Mouse (Mus musculus) kidney, embryonic 16.5 days (tissue): ENCODE results near the gene Atp6v0a4. TPM values are rescaled to one million over a fixed set of nuclear protein-coding genes. Genes with fewer than 3 reads are reported as not detected.
A peak's percentile ranks its signal among the peaks of the same experiment; 100 is the strongest.

ENCODE experiments used
- ATAC-seq: fragments of 200-750 bp; cut with Nextera tagmentation; 2 replicates; pipeline ENCODE4 v1.8.0; 2017; ENCODE audit warnings: moderate TSS enrichment; ENCODE audit not compliant: low FRiP score, low TSS enrichment
- H3K27ac ChIP-seq: fragments of 300-500 bp; sonication (generic); 2 replicates; pipeline ENCODE4 v1.5.1; 2014; ENCODE audit warnings: low read length
- H3K27me3 ChIP-seq: fragments of 300-500 bp; sonication (generic); 2 replicates; pipeline ENCODE4 v1.6.1; 2014; ENCODE audit warnings: low read length, control low read depth, mixed read lengths; ENCODE audit not compliant: insufficient read depth
- H3K36me3 ChIP-seq: fragments of 300-500 bp; sonication (generic); 2 replicates; pipeline ENCODE4 v1.6.1; 2014; ENCODE audit warnings: low read length, control low read depth, mixed read lengths; ENCODE audit not compliant: insufficient read depth
- H3K4me1 ChIP-seq: fragments of 300-500 bp; sonication (generic); 2 replicates; pipeline ENCODE4 v1.6.1; 2014; ENCODE audit warnings: low read length, control low read depth, mixed read lengths; ENCODE audit not compliant: insufficient read depth
- H3K4me2 ChIP-seq: fragments of 300-500 bp; sonication (generic); replicated peaks from 2 replicates; pipeline ENCODE4 v1.6.1; 2014; ENCODE audit warnings: low read depth, low read length
- H3K4me3 ChIP-seq: fragments of 300-500 bp; sonication (generic); 2 replicates; pipeline ENCODE4 v1.5.1; 2014; ENCODE audit warnings: mild to moderate bottlenecking, low read length
- H3K9ac ChIP-seq: fragments of 300-500 bp; sonication (generic); replicated peaks from 2 replicates; pipeline ENCODE4 v1.6.1; 2014; ENCODE audit warnings: low read length
- H3K9me3 ChIP-seq: fragments of 300-500 bp; sonication (generic); 2 replicates; pipeline ENCODE4 v1.6.1; 2016; ENCODE audit warnings: low read length, control low read depth
- WGBS: fragments of 180-500 bp; shearing (Covaris S2); extraction: QIAGEN DNeasy Blood & Tissue Kit; methylation state at CpG from one replicate; pipeline ENCODE4 v1.1.7; 2014; 5-methylcytosine and 5-hydroxymethylcytosine counted together
- polyA plus RNA-seq: library from polyadenylated mRNA; unstranded; fragments of >200 nt; fragmentation: Nextera tagmentation; extraction: Ambion mirVana; gene quantifications from 2 replicates; pipeline ENCODE4 v1.2.1, GENCODE M21; 2015

Gene Atp6v0a4
- polyA plus RNA-seq, 1 experiment from 2014 or later: 28.9 TPM

- Histone ChIP-seq H3K4me2 (peak within 1 kb of the TSS; percentile 22), H3K9me3 (no peaks in the 10 kb centered on the region), H3K27ac (peak within 1 kb of the TSS; percentile 87), H3K27me3 (no peaks in the 10 kb centered on the region), H3K4me1 (peaks cover 32% of the 10 kb centered on the region), H3K9ac (no peak within 1 kb of the TSS), H3K4me3 (no peak within 1 kb of the TSS), H3K36me3 (no peaks in the 10 kb centered on the region)
- ATAC-seq: no peak
- 12% methylated on average over 6 of the region's 6 CpGs for WGBS
Observed at GRCm38 (mm10) chr6:38046838-38047237, 77.5 kb downstream of the Atp6v0a4 start, which contains the start of gene Svopl. Svopl (minus strand) TSS chr6:38046996.

DNA sequence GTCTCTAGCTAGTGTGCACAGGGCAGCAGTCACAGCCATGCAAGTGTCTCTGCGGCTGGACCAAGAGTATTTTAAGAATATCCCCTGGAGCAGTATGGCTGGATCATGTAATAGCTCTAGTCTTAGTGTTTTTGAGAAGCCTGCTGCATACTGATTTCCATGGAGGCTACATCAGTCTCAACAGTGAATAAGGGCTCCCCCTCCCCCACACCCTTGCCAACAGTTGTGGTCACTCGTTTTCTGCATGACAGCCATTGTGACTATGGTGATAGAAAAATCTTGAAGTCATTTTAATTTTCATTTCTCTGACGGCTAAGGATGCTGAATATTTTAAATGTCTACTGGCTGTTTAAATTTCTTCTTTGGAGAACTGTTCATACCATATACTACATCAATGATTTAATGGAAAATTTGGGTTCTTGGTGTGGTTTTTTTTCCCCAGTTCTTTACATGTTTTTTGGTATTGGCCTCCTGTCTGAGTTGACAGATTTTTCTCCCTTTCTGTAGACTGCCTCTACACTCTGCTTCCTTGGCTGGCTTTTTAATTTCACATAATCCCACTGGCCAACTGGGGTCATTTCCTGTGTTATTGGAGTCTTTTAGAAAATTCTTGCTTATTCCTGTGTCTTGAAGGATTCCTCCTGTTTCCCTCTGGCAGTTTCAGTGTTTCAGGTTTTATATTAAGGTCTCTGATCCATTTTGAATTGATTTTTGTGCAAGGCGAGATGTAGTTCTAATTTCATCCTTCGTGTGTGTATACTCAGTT lies 91.4 kb downstream of the Atp6v0a4 start:
- peak overlapping the region; percentile 84 for H3K27ac ChIP-seq
- no peaks in the 10 kb centered on the region for H3K36me3 ChIP-seq
- H3K9ac ChIP-seq: no peak overlapping the region
- no peaks in the 10 kb centered on the region for H3K27me3 ChIP-seq
- ATAC-seq: no peak; the same call in 1 of the 2 replicates
- no peak overlapping the region for H3K4me3 ChIP-seq
- H3K4me1 ChIP-seq: peaks cover 29% of the 10 kb centered on the region
- WGBS: 59% methylated on average over 5 of the region's 5 CpGs
- no peaks in the 10 kb centered on the region for H3K9me3 ChIP-seq
- H3K4me2 ChIP-seq: no peak overlapping the region

DNA sequence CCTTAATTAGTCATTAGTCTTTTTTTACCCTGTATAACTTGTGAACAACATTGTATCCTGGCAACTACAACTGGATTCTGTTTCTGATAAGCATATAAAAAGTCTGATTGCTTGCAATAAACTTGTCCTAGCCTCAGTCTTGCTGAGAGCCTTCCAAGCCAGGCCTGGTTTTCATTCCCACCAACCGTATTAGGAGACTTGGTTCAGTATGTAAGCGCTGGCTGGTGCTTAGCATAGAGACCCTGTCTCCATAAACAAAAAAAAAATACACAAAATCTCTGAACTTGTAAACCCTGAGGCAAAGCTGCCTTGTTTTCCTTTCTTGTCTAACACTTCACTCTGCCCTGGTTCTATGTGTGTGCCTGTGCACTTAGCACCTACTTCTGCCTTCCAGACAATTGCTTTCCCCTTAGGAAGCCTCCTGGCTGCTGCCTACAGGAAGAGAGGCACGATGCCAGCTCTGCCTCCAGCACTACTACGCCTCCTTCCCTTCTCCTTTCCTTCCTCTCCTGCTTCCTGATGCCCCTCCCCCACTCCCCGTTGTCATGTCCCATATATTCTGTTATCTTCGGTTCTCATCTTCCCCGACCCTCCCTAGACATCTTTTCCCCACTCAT lies 92.4 kb downstream of the Atp6v0a4 start:
- H3K36me3 ChIP-seq: no peaks in the 10 kb centered on the region
- no peak overlapping the region for H3K9ac ChIP-seq
- peak; percentile 36 for ATAC-seq
- no peaks in the 10 kb centered on the region for H3K9me3 ChIP-seq
- H3K27me3 ChIP-seq: no peaks in the 10 kb centered on the region
- no peak overlapping the region for H3K4me2 ChIP-seq
- no peak overlapping the region for H3K4me3 ChIP-seq
- peaks cover 29% of the 10 kb centered on the region for H3K4me1 ChIP-seq
- H3K27ac ChIP-seq: peak overlapping the region; percentile 84
- 27% methylated on average over 7 of the region's 7 CpGs for WGBS

- no peaks in the 10 kb centered on the region for H3K36me3 ChIP-seq
- no peak for ATAC-seq
- WGBS: 25% methylated on average over 2 of the region's 2 CpGs
- H3K4me1 ChIP-seq: peaks cover 26% of the 10 kb centered on the region
- H3K4me3 ChIP-seq: no peak overlapping the region
- no peaks in the 10 kb centered on the region for H3K27me3 ChIP-seq
- H3K9me3 ChIP-seq: no peaks in the 10 kb centered on the region
- no peak overlapping the region for H3K27ac ChIP-seq
- no peak overlapping the region for H3K9ac ChIP-seq
- H3K4me2 ChIP-seq: no peak overlapping the region
Observed at GRCm38 (mm10) chr6:38028205-38028604, 96.2 kb downstream of the Atp6v0a4 start.

DNA sequence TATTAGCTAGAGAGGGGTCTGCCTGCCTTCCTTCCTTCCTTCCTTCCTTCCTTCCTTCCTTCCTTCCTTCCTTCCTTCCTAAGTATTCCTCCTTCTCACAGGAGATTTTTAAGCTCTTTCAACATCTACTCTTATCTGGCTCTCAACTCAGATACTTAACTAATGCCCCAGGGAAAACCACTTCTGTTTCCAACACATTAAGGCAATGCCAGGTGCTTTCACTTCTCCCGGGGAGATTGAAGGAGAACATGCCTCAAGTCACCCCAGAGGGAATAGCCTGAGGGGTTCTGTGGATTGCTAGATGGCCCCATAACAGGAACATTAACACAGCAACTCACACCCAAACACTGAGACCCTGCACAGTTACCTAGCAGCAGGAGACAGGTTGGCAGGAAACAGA lies 96.6 kb downstream of the Atp6v0a4 start:
- H3K4me2 ChIP-seq: no peak overlapping the region
- 62% methylated on average over 1 of the region's 1 CpGs for WGBS
- H3K9ac ChIP-seq: no peak overlapping the region
- H3K9me3 ChIP-seq: no peaks in the 10 kb centered on the region
- ATAC-seq: no peak
- H3K27ac ChIP-seq: no peak overlapping the region
- peaks cover 26% of the 10 kb centered on the region for H3K4me1 ChIP-seq
- H3K36me3 ChIP-seq: no peaks in the 10 kb centered on the region
- H3K27me3 ChIP-seq: no peaks in the 10 kb centered on the region
- no peak overlapping the region for H3K4me3 ChIP-seq

DNA sequence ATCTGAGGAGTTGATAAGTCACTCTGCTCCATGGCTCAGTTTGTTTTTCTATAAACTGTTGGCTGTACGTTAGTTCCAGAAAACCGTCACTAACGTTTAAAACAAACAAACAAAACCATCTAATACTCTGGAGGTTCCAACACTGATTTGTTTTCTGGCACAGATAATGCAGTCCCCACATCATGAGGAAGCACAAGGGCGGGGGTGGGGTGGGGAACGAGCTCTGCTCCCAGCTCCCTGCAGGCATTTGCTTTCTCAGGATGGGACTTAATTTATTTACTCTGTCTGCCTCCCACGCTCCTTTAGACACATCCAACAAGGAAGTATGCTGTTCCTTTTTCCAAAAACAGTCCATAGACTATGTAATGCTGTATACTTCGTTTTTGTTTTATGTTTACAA lies 101.1 kb downstream of the Atp6v0a4 start:
- Histone ChIP-seq H3K36me3 (peaks cover 4% of the 10 kb centered on the region; the same call in 1 of the 2 replicates), H3K9me3 (no peaks in the 10 kb centered on the region), H3K27me3 (no peaks in the 10 kb centered on the region), H3K27ac (peak overlapping the region; percentile 59), H3K4me2 (no peak overlapping the region), H3K4me3 (no peak overlapping the region), H3K9ac (no peak overlapping the region), H3K4me1 (peaks cover 9% of the 10 kb centered on the region)
- 18% methylated on average over 7 of the region's 7 CpGs for WGBS
- ATAC-seq: peak; percentile 78

- Histone ChIP-seq H3K9ac (no peak overlapping the region), H3K36me3 (peaks cover 4% of the 10 kb centered on the region; the same call in 1 of the 2 replicates), H3K4me1 (peaks cover 9% of the 10 kb centered on the region), H3K4me3 (no peak overlapping the region), H3K4me2 (no peak overlapping the region), H3K9me3 (no peaks in the 10 kb centered on the region), H3K27me3 (no peaks in the 10 kb centered on the region), H3K27ac (no peak overlapping the region)
- ATAC-seq: no peak
- 84% methylated on average over 7 of the region's 7 CpGs for WGBS
Observed at GRCm38 (mm10) chr6:38021406-38021805, 103.0 kb downstream of the Atp6v0a4 start.

DNA sequence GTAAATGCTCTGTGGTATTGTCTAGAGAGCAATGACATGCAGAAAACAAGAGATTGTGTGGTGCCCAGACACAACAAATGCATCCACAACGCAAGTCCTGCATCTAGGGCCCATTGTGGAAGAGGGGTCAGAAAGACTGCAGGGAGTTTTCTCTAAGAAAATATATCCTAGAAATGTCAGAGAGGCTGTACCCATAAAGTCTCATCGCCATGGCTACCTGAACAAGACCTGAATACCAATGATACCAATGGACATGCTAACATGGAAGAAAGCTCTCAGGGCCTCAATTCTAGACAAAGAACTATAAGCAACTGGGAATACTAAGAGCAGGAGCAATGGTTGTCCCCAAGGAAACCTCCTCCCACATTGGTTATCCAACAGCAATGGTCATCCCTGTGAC lies 111.6 kb downstream of the Atp6v0a4 start:
- H3K27ac ChIP-seq: no peak overlapping the region
- no peaks in the 10 kb centered on the region for H3K27me3 ChIP-seq
- H3K4me2 ChIP-seq: no peak overlapping the region
- H3K4me1 ChIP-seq: no peaks in the 10 kb centered on the region
- ATAC-seq: no peak
- no peaks in the 10 kb centered on the region for H3K36me3 ChIP-seq
- no peak overlapping the region for H3K9ac ChIP-seq
- 93% methylated on average over 2 of the region's 2 CpGs for WGBS
- H3K9me3 ChIP-seq: no peaks in the 10 kb centered on the region
- no peak overlapping the region for H3K4me3 ChIP-seq

DNA sequence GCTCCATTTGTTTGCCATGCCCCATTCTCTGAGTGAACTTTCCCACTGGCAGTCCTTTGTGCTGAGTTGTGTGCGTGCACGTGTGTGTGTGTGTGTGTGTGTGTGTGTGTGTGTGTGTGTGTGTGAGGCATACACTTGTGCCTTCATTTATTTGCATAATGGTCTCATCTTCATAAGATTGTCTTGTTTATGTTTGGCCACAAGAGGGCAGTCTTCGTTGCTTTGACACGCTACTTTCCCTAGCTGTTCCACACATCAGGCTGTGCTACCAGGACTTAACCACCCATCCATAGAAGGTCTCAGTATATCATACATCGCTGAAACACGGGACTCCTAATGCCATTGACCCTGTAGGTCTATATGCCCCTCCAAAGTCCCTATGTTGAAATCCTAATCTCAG lies 116.9 kb downstream of the Atp6v0a4 start:
- no peaks in the 10 kb centered on the region for H3K4me1 ChIP-seq
- no peaks in the 10 kb centered on the region for H3K9me3 ChIP-seq
- WGBS: 11% methylated on average over 6 of the region's 6 CpGs
- peak; percentile 76; the same call in 1 of the 2 replicates for ATAC-seq
- no peaks in the 10 kb centered on the region for H3K27me3 ChIP-seq
- no peak overlapping the region for H3K4me3 ChIP-seq
- H3K27ac ChIP-seq: no peak overlapping the region
- H3K4me2 ChIP-seq: no peak overlapping the region
- no peaks in the 10 kb centered on the region for H3K36me3 ChIP-seq
- H3K9ac ChIP-seq: no peak overlapping the region
